Mouse (Mus musculus): ENCODE measurements around the gene Pik3r5. TPM values are rescaled to one million over a fixed set of nuclear protein-coding genes. Genes with fewer than 3 reads are reported as not detected.

The Pik3r5 gene
- polyA plus RNA-seq (2016; fragmentation: Nextera tagmentation; extraction: Ambion mirVana): 0.14 and 0.21 TPM in 2 replicates

DNA sequence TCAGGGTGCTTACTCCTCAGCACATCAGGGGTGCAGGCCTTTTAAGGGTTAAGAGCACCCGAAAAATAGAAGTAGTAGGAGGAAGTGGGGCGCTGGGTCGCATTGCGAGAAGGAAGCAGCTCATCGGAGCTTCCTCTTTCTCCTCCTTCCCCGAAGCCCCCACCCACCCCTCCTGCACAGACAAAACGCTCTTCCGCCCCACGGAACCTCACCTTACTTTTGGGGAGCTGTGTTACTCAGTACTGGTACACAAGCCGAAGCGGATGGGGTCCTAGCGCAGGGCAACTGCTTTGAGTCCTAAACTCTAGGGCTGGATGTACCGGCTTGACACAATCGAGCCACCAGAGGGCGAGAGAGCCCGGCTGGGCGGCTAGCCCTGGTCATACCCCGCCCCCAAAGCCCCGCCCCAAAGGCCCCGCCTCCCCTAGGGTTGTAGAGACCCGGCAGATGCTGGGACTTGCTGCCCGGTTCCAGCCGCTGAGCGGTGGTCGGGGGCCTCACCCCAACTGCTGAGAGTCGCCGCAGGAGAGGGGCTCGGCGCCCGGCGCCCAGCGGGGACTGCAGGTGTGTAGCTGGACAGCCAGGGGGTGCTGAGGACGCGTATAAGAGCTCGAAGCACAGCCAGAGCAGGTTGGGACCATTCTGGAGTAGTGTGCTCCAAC lies at the start of gene Pik3r5:
Gene Pik3r5, plus strand, starts transcription at position 423 of the 662 bp plus-strand sequence.
- Histone ChIP-seq H3K9me3 (replicated peaks) (no peaks in the 10 kb centered on the region), H3K27me3 (replicated peaks) (peaks cover 54% of the 10 kb centered on the region), H3K4me3 (peak within 1 kb of the TSS; percentile 44), H3K9ac (0 out of 2 replicates have a peak within 1 kb of the TSS, but pooled peaks have one; percentile 23), H3K36me3 (no peaks in the 10 kb centered on the region), H3K4me2 (peak within 1 kb of the TSS; percentile 69), H3K4me1 (replicated peaks) (peaks cover 8% of the 10 kb centered on the region; the same call in 1 of the 2 replicates), H3K27ac (ENCODE audit: poor library complexity, severe bottlenecking) (no peak within 1 kb of the TSS)
- peak; percentile 83 for ATAC-seq (ENCODE audit: insufficient number of reproducible peaks, low FRiP score)
- 6% methylated on average over 35 of the region's 35 CpGs for WGBS

GRCm38 (mm10) chr11:68383519-68383918 lies 48.4 kb upstream of the Pik3r5 start:
- Histone ChIP-seq H3K9me3 (replicated peaks) (no peaks in the 10 kb centered on the region), H3K4me3 (peak overlapping the region; percentile 67), H3K4me1 (replicated peaks) (peaks cover 36% of the 10 kb centered on the region), H3K9ac (no peak overlapping the region), H3K4me2 (peak overlapping the region; percentile 87), H3K36me3 (no peaks in the 10 kb centered on the region), H3K27ac (ENCODE audit: poor library complexity, severe bottlenecking) (no peak overlapping the region), H3K27me3 (replicated peaks) (peaks cover 83% of the 10 kb centered on the region)
- ATAC-seq (ENCODE audit: insufficient number of reproducible peaks, low FRiP score): no peak
- 7% methylated on average over 10 of the region's 10 CpGs for WGBS

- peak overlapping the region; percentile 81 for H3K9ac ChIP-seq
- H3K4me1 ChIP-seq (replicated peaks): peaks cover 30% of the 10 kb centered on the region
- H3K9me3 ChIP-seq (replicated peaks): no peaks in the 10 kb centered on the region
- no peaks in the 10 kb centered on the region for H3K36me3 ChIP-seq
- 13% methylated on average over 12 of the region's 12 CpGs for WGBS
- no peak overlapping the region for H3K27ac ChIP-seq (ENCODE audit: poor library complexity, severe bottlenecking)
- ATAC-seq (ENCODE audit: insufficient number of reproducible peaks, low FRiP score): no peak
- H3K4me2 ChIP-seq: peak overlapping the region; percentile 87
- H3K27me3 ChIP-seq (replicated peaks): peaks cover 84% of the 10 kb centered on the region
- peak overlapping the region; percentile 67 for H3K4me3 ChIP-seq
Measured at GRCm38 (mm10) chr11:68384131-68384530, 47.8 kb upstream of the Pik3r5 start.

DNA sequence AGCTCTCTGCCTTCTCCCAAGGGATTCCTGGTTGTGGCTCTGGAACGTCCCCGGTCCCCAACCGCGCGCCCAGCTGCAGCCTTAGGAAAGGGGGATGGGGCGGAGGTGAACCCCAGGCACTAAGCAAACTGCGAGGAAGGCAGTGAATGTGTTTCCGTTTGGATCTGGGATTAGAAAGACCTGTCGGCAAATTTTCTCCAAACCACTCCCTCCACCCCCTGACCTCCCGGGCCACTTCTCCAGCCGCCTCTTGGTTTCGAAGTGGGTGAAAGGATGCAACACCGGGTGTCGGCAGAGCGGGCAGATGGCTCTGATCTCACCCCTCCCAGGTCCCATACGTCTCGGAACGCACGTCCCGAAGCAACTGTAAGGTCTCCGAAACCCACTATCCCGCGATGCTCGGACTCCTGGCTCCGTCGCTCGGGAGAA lies 47.3 kb upstream of the Pik3r5 start:
- H3K9ac ChIP-seq: peak overlapping the region; percentile 81
- WGBS: under 1% methylated on average over 27 of the region's 27 CpGs
- peak overlapping the region; percentile 87 for H3K4me2 ChIP-seq
- peak overlapping the region; percentile 67 for H3K4me3 ChIP-seq
- no peaks in the 10 kb centered on the region for H3K36me3 ChIP-seq
- ATAC-seq (ENCODE audit: insufficient number of reproducible peaks, low FRiP score): no peak
- peaks cover 29% of the 10 kb centered on the region for H3K4me1 ChIP-seq (replicated peaks)
- H3K9me3 ChIP-seq (replicated peaks): no peaks in the 10 kb centered on the region
- peaks cover 84% of the 10 kb centered on the region for H3K27me3 ChIP-seq (replicated peaks)
- H3K27ac ChIP-seq (ENCODE audit: poor library complexity, severe bottlenecking): no peak overlapping the region

DNA sequence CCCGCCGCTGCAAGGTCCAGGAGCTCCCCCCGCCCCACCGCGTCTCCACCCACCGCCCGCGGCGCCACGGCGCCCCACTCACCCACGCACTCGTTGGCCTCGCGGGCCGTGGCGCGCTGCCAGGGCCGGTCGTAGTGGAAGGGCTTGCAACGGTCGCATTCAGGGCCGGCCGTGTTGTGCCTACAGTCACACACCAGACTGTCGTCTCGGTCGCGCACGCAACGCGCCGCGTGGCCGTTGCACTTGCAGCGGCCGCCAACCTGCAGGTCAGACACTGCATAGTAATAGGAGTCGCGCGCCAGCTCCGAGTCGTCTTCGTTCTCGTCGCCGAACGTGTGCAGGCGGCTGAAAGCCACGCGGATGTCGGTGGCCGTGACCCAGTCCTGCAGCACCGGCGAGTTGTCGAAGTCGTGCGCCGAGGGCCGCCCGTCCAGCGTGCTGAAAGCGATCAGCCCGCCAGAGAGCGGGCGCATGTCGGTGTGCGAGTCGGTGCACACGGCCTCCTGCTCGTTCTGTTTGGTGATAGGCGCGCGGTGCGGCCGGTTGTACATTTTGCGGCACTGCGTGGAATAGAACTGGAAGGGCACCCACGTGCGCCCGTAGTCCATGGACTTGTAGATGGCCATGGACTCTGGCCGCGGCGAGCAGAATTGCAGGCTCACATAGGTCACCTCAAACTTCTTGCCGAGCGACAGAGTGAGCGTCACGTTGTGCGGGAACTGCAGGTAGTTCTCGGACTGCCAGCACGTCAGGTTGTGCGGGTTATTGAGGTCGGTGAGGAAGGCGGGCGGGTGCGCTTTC lies 46.7 kb upstream of the Pik3r5 start:
- no peak for ATAC-seq (ENCODE audit: insufficient number of reproducible peaks, low FRiP score)
- H3K9ac ChIP-seq: peak overlapping the region; percentile 81
- WGBS: under 1% methylated on average over 94 of the region's 94 CpGs
- H3K9me3 ChIP-seq (replicated peaks): no peaks in the 10 kb centered on the region
- peaks cover 81% of the 10 kb centered on the region for H3K27me3 ChIP-seq (replicated peaks)
- H3K4me3 ChIP-seq: peak overlapping the region; percentile 67
- H3K4me2 ChIP-seq: peak overlapping the region; percentile 87
- H3K27ac ChIP-seq (ENCODE audit: poor library complexity, severe bottlenecking): 0 out of 2 replicates have a peak overlapping the region, but pooled peaks have one; percentile 2
- H3K4me1 ChIP-seq (replicated peaks): peaks cover 27% of the 10 kb centered on the region
- H3K36me3 ChIP-seq: no peaks in the 10 kb centered on the region

DNA sequence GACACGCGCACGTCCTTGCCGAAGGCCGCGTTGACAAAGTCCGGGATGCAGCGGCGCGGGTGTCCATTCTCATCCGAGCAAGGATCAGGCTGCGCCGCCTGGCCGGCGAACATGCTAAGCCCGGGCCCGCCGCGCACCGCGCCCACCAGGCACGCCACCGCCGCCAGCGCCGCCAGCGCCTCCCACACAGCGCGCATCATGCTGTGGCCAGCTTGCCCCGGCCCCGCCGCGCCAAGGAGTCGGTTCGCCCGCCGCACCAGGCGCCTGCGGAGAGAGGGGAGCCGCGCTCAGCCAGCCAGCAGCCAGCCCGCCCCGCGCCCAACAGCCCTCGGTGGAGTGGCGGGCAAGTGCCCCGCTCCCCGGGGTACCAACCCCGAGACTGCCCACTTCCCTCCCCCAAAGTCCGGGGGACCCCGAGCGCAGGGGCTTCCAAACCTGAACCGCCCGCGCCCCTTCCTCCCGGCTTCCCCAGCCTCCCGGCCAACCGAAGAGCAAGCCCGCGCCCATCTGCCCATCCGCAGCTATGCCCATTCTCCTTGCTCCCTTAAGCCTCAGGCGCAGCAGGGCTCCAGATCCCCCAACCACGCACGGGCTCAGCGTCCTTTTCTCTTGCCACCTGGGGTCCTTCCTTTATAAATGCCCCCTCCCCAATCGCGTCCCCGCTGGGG lies 45.9 kb upstream of the Pik3r5 start:
- ATAC-seq (ENCODE audit: insufficient number of reproducible peaks, low FRiP score): peak; percentile 26; the same call in 1 of the 2 replicates
- Histone ChIP-seq H3K4me1 (replicated peaks) (peaks cover 35% of the 10 kb centered on the region), H3K9me3 (replicated peaks) (no peaks in the 10 kb centered on the region), H3K4me2 (peak overlapping the region; percentile 87), H3K27ac (ENCODE audit: poor library complexity, severe bottlenecking) (peak overlapping the region; percentile 74), H3K36me3 (no peaks in the 10 kb centered on the region), H3K4me3 (peak overlapping the region; percentile 67), H3K27me3 (replicated peaks) (peaks cover 81% of the 10 kb centered on the region), H3K9ac (peak overlapping the region; percentile 81)
- under 1% methylated on average over 67 of the region's 68 CpGs for WGBS

GRCm38 (mm10) chr11:68386589-68387440 lies 45.1 kb upstream of the Pik3r5 start:
- Histone ChIP-seq H3K4me1 (replicated peaks) (peaks cover 43% of the 10 kb centered on the region), H3K4me3 (peak overlapping the region; percentile 67), H3K9me3 (replicated peaks) (no peaks in the 10 kb centered on the region), H3K27me3 (replicated peaks) (peaks cover 81% of the 10 kb centered on the region), H3K36me3 (no peaks in the 10 kb centered on the region), H3K9ac (peak overlapping the region; percentile 81), H3K27ac (ENCODE audit: poor library complexity, severe bottlenecking) (peak overlapping the region; percentile 74), H3K4me2 (peak overlapping the region; percentile 87)
- peak; percentile 43; the same call in 1 of the 2 replicates for ATAC-seq (ENCODE audit: insufficient number of reproducible peaks, low FRiP score)
- under 1% methylated on average over 89 of the region's 90 CpGs for WGBS

GRCm38 (mm10) chr11:68387441-68387760 lies 44.5 kb upstream of the Pik3r5 start:
- peak overlapping the region; percentile 67 for H3K4me3 ChIP-seq
- H3K27ac ChIP-seq (ENCODE audit: poor library complexity, severe bottlenecking): peak overlapping the region; percentile 74
- H3K9ac ChIP-seq: peak overlapping the region; percentile 81
- H3K4me2 ChIP-seq: peak overlapping the region; percentile 87
- H3K9me3 ChIP-seq (replicated peaks): no peaks in the 10 kb centered on the region
- WGBS: 23% methylated on average over 4 of the region's 4 CpGs
- peaks cover 45% of the 10 kb centered on the region for H3K4me1 ChIP-seq (replicated peaks)
- peaks cover 81% of the 10 kb centered on the region for H3K27me3 ChIP-seq (replicated peaks)
- no peaks in the 10 kb centered on the region for H3K36me3 ChIP-seq
- ATAC-seq (ENCODE audit: insufficient number of reproducible peaks, low FRiP score): no peak

DNA sequence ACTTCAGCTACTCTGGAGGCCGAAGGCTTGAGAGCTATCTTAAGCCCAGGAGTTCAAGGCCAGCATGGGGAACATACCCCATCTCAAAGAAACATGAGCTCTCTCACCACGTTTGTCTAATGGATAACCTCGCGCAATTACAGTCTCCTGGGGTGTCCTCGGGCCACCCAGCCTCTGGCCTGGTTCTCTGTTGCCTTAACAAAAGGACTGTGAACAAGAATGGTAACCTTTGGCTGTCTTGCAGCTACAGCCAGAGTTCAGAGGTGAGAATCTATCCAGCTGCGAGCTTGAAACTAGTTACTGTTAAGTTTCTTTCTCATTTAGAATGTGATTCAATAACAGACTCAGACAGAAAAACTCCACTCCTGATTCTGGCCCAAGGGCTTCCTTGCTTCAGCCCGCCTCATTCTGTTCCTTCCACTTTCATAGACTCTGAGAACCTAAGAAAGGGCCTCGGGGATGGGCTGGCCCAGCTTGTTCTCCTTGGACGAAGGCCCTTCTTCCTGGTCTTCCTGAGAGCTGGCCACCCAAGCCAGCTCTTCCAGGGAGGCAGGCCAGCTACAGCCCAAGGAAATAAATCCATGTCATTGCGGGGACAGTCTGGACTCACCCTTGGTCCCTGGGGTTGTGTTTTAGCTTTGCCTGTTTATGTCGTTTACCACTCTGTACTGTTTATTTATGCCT lies 43.8 kb upstream of the Pik3r5 start:
- H3K4me2 ChIP-seq: peak overlapping the region; percentile 87
- H3K27me3 ChIP-seq (replicated peaks): peaks cover 80% of the 10 kb centered on the region
- H3K36me3 ChIP-seq: no peaks in the 10 kb centered on the region
- peak overlapping the region; percentile 32; the same call in 1 of the 2 replicates for H3K9ac ChIP-seq
- H3K4me3 ChIP-seq: no peak overlapping the region
- peaks cover 45% of the 10 kb centered on the region for H3K4me1 ChIP-seq (replicated peaks)
- H3K27ac ChIP-seq (ENCODE audit: poor library complexity, severe bottlenecking): peak overlapping the region; percentile 74
- 43% methylated on average over 11 of the region's 11 CpGs for WGBS
- no peaks in the 10 kb centered on the region for H3K9me3 ChIP-seq (replicated peaks)
- no peak for ATAC-seq (ENCODE audit: insufficient number of reproducible peaks, low FRiP score)

DNA sequence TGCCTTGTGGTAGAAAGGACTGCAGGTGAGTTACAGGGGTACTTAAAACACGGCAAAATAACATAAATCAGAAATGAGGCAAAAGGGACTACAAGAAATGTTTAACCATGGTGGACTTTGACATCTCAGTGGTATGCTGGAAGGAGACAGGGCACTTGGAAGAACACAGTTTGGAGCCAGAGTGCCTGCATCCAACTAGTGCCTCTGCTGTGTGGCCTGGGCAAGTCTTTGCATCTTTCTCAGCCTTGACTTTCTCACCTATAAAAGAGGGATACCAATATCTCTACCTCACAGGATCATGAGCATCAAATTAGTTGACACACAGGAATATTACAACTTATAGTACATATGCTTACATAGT lies 43.3 kb upstream of the Pik3r5 start:
- no peak for ATAC-seq (ENCODE audit: insufficient number of reproducible peaks, low FRiP score)
- H3K9me3 ChIP-seq (replicated peaks): no peaks in the 10 kb centered on the region
- H3K4me1 ChIP-seq (replicated peaks): peaks cover 45% of the 10 kb centered on the region
- H3K27me3 ChIP-seq (replicated peaks): peaks cover 78% of the 10 kb centered on the region
- WGBS: 32% methylated on average over 1 of the region's 1 CpGs
- no peaks in the 10 kb centered on the region for H3K36me3 ChIP-seq
- no peak overlapping the region for H3K27ac ChIP-seq (ENCODE audit: poor library complexity, severe bottlenecking)
- H3K4me3 ChIP-seq: no peak overlapping the region
- no peak overlapping the region for H3K4me2 ChIP-seq
- no peak overlapping the region for H3K9ac ChIP-seq
